Mouse (Mus musculus) liver, adult 2 months (tissue): Measurements from ENCODE around the gene Orc3.

ENCODE experiments used
- CTCF ChIP-seq: fragments of 200-500 bp; IDR thresholded peaks from 2 replicates; pipeline ENCODE4 v1.5.1; 2011; ENCODE audit warnings: low read depth, low read length, control low read depth
- POLR2A ChIP-seq: fragments of 200-500 bp; IDR thresholded peaks from 2 replicates; pipeline ENCODE4 v1.6.1; 2011; ENCODE audit warnings: low read length, control low read depth; ENCODE audit not compliant: insufficient read depth; ENCODE audit errors: extremely low read depth

DNA sequence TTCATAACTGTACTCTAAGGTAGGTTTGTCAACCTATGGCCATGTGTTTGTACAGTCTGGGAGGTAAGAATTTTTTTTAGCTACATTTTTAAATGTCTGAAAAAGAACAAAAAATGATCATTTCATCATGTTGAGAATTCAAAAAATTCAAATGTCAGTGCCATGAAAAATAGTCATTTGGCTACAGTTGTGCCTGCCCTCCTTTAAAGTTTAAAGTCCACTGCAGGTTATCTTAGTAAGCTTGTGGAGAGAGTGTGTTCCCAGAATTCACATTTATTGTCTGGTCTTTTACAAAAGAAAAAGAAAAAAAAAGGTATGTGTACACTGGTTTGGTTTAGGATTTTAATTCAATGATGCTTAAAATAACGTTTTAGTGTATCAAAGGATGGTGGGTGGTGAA, 60.1 kb downstream of the Orc3 start:
- TF ChIP-seq CTCF: no peak
- no peak for TF ChIP-seq POLR2A
